Mouse (Mus musculus): ENCODE data around the gene Zfp750.

The Zfp750 gene

GRCm38 (mm10) chr11:121474831-121475230 is 44.3 kb downstream of the Zfp750 start:
- no peak for DNase-seq

DNA sequence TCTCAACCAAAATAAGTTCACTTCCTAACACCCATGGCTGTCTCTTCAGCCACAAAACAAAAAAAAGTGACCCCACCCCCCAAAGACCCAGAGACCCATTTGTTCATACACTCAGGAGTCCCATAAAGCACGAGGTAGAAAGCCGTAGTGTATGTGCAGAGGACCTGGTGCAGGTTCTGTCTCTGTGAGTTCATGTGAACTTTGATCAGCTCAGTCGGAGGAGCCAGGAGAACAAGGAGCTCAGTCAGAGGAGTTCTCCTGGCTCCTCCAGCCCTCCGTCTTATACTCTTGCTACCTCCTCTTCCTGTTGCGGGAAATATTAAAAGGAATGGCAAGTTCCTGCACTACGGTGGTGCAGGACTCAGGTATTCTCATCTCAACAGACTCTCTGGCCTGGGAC is 51.7 kb downstream of the Zfp750 start:
- DNase-seq, result peak; percentile 29 to 34

All from kidney, postnatal 36 days (tissue).